Mouse (Mus musculus) megakaryocyte, adult 5-6 weeks (primary cell): Measurements from ENCODE around the gene Tff2. TPM values are rescaled to one million over a fixed set of nuclear protein-coding genes. Genes with fewer than 3 reads are reported as not detected.

Experiments used
- total RNA-seq, 2 experiments: library from RNA; stranded (forward) in 1 of 2; stranded (reverse) in 1 of 2; fragments of 153-499, 151-499 nt in 1 of 2; fragments of 221-1000, 200-1000 nt in 1 of 2; gene quantifications; 2 replicates each; pipeline versions ENCODE4 v1.2.3 to v1.2.4; 2015 to 2017

The Tff2 gene
- total RNA-seq, 2 experiments from 2014 or later = not detected

Other genes starting within 250 kb of the Tff2 start
- 0.07 TPM in 1 of 2 replicates, not detected in the other for gene Glp1r, start 242.5 kb downstream of the Tff2 start, total RNA-seq (2015)
- gene Glp1r, start 242.5 kb downstream of the Tff2 start, total RNA-seq (2017) = not detected in 2 replicates
- not detected in 2 replicates for gene Umodl1, start 189.6 kb downstream of the Tff2 start, total RNA-seq (2015)
- not detected in 2 replicates for gene Umodl1, start 189.6 kb downstream of the Tff2 start, total RNA-seq (2017)
- 13.2 and 20.1 TPM in 2 replicates for gene Abcg1, start 86.6 kb downstream of the Tff2 start, total RNA-seq (2015)
- gene Abcg1, start 86.6 kb downstream of the Tff2 start, total RNA-seq (2017) = 19.2 and 23.7 TPM in 2 replicates
- gene Tff3, start 14.6 kb downstream of the Tff2 start, total RNA-seq (2015) = not detected in 2 replicates
- not detected in 2 replicates for gene Tff3, start 14.6 kb downstream of the Tff2 start, total RNA-seq (2017)
- not detected in 2 replicates for gene Tff1, start 21.0 kb upstream of the Tff2 start, total RNA-seq (2015)
- gene Tff1, start 21.0 kb upstream of the Tff2 start, total RNA-seq (2017) = not detected in 2 replicates
- 0.23 and 0.56 TPM in 2 replicates for gene Tmprss3, start 54.7 kb upstream of the Tff2 start, total RNA-seq (2015)
- gene Tmprss3, start 54.7 kb upstream of the Tff2 start, total RNA-seq (2017) = 0.16 and 0.26 TPM in 2 replicates
- gene Ubash3a, start 63.6 kb upstream of the Tff2 start, total RNA-seq (2015) = 2.6 and 6.2 TPM in 2 replicates
- 3.9 and 5.0 TPM in 2 replicates for gene Ubash3a, start 63.6 kb upstream of the Tff2 start, total RNA-seq (2017)
- gene Rsph1, start 133.1 kb upstream of the Tff2 start, total RNA-seq (2015) = 0.36 TPM in 2 replicates
- gene Rsph1, start 133.1 kb upstream of the Tff2 start, total RNA-seq (2017) = 0.66 and 1.1 TPM in 2 replicates
- 6.3 and 8.1 TPM in 2 replicates for gene Slc37a1, start 142.5 kb upstream of the Tff2 start, total RNA-seq (2015)
- gene Slc37a1, start 142.5 kb upstream of the Tff2 start, total RNA-seq (2017) = 3.9 and 10.6 TPM in 2 replicates
- gene Pde9a, start 241.9 kb upstream of the Tff2 start, total RNA-seq (2015) = not detected in 2 replicates
- gene Pde9a, start 241.9 kb upstream of the Tff2 start, total RNA-seq (2017) = 0.29 TPM in 1 of 2 replicates, not detected in the other